Mouse (Mus musculus): ENCODE data around the gene Coasy.
"Not testable (repeated sequence)": the region's sequence is repeated elsewhere in the genome, so short reads cannot be mapped to it uniquely, and the experiment has no call there.

Coasy gene

GRCm38 (mm10) chr11:101087682-101088055 is 5.3 kb downstream of the Coasy start:
- no peak for DNase-seq (ENCODE audit: low spot score in 2 of 2)

DNA sequence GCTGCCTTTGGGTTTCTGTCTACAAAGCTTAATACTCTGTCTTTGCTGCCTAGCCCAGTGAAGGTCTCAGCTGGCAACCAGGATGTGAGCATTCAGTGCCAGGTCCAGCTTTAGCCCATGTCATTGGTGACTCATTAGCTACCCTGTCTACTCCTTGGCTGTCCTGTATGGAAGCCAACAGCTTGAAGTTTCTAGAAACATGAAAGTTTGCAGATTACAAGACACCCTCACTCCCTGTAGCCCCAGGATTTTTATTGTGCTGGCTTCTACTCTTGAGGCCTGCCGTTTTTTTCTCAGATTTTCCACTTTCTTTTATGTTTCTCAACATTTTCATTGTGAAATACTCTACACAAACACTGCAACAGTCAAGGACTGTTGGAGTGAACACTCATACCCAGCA is 7.6 kb downstream of the Coasy start:
- DNase-seq (ENCODE audit: low spot score in 2 of 2): no peak

- DNase-seq (ENCODE audit: low spot score in 2 of 2): no peak
These were observed 12.6 kb downstream of the Coasy start for GRCm38 (mm10) chr11:101094930-101095313.

DNA sequence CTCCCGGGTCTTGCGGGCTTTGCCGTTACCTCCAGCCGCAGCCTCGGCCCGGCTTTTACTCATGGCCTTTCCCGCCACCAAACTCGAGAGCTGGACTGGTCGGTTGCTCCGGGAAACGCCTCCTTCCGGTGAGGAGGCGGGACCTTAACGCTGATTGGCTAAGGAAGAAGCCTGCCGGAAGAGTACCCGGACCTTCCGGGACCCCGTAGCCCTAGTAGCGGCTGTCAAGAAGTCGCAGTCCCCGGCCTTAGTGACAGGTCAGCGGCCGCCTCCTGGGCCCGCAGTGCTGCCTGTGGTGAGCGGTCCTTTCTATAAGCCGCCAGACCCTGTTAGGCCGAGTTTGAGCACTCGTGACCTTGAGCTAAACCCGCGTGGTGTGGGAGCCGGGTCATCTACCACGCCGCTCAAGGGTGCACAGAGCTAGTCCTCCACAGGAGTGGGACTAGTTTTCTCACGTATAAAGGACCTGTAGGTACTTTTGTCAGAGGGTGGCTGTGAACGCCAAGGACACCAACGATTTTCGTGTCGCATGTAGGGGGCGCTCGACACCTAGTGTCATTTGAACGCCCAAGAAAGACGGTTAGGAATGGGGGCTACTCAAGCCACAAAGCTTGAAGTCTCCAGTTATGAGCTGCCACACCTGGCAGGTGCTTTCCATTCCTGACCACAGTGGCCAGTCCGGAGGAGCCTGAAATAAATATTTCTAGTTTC is 13.1 kb downstream of the Coasy start, which contains the start of gene Psmc3ip:
Gene Psmc3ip, minus strand, starts transcription at position 123 of the 711 bp plus-strand sequence.
- peak; percentile 93 to 97 for DNase-seq (ENCODE audit: low spot score in 2 of 2)

GRCm38 (mm10) chr11:101098231-101098630 is 15.9 kb downstream of the Coasy start:
- no peak for DNase-seq (ENCODE audit: low spot score in 2 of 2)

DNA sequence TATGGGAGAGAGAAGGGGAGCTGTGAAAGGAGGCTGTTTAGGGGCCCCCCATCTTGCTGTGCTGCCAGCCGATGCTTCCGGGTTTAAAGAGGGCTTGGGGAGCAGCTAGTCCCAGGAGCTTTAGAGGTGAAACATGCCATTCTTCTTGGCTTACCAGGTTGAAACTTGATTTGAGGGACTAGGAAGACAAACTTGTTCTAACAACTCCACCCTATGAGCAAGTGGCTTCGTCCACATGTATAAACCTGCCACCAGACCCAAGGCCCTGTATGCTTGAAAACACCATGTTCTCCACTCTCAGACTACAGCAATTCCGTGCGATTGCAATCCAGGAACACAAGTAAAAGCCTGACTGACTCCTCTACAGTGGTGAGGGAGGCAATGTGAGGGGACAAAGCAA is 20.6 kb downstream of the Coasy start:
- no peak for DNase-seq (ENCODE audit: low spot score in 2 of 2)

GRCm38 (mm10) chr11:101109351-101109750 is 27.0 kb downstream of the Coasy start:
- DNase-seq (ENCODE audit: low spot score in 2 of 2): no peak

DNA sequence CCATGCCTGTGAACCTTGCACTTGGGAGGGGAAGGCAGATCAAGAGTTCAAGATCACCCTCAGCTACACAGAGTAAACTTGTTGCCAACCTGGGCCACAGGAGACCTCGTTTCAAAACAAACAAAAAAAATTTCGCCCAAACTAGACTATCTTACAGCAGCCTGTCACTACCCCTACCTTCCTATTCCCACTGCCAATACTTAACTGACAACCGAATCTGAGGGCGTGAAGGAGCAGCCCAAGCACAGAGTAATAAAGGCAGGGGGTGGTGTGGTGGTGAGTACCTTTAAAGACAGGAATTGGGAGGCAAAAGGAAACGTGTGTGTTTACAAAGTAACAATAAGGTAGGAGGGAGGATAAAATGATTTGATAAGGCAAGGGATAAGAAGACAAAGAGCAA is 28.3 kb downstream of the Coasy start:
- no peak for DNase-seq (ENCODE audit: low spot score in 2 of 2)

DNA sequence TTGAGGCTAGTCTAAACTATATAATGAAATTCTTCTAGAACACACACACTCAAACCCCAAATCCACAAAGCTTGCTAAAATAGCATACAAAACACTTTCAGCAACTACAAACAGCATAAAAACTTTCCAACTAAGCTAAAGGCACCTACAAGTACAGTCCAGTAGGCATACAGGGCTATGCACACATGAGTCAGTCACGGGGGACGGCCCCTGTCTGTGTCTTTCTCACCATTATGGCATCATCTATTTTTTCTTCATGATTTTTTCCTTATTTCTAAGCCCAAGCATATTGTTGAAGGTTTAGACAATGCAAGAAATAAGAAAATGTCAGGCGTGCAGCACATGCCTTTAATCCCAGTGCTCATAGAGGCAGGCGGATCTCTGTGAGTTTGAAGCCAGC is 28.8 kb downstream of the Coasy start:
- no peak for DNase-seq (ENCODE audit: low spot score in 2 of 2)

DNA sequence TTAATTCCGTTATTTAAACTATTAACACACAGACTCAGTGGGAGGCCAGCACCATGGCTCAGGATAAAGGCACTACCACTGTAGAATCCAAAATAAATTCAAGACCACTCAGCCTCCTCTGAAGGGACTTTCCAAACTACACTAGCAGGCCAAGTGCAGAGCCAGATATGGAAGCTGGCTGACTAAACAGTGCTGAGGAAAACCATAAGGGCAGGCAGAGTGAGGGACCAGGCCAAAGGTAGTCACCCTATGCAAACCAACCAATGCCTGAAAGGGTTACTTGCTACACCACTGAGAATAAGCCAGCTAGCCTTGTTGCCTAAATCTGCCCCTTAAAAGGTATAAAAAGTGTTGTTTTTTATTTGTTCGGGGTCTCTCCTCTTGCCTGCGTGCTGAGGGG is 29.8 kb downstream of the Coasy start:
- no peak for DNase-seq (ENCODE audit: low spot score in 2 of 2)

DNA sequence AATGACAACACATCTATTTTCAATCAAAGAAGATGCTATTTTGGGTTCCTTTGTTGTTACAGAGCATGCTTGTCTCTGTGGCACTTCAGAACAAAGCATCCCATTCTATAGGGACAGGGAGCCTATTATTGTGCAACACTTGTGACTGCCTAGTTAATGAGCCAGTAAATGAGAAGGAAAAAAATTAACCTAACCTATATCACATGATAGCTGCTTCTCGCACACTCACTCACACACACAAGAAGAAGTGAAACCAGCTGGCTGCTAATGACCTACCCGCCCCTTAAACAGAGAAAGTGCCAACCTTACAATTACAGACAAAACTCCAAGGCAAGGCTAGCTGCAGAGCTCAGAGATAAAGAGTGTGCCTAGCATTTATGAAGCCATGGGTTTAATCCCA is 33.2 kb downstream of the Coasy start:
- peak in 1 of 2 experiments; percentile 30 for DNase-seq (ENCODE audit: low spot score in 2 of 2)

- DNase-seq (ENCODE audit: low spot score in 2 of 2): no peak
These were observed 35.7 kb downstream of the Coasy start for GRCm38 (mm10) chr11:101118105-101118504.

GRCm38 (mm10) chr11:101119131-101119760 is 36.9 kb downstream of the Coasy start:
- peak; percentile 51 to 54 for DNase-seq (ENCODE audit: low spot score in 2 of 2)

- peak; percentile 98 to 99 for DNase-seq (ENCODE audit: low spot score in 2 of 2)
These were observed 37.6 kb downstream of the Coasy start, which contains the start of the genes Retreg3 and Tubg1 for GRCm38 (mm10) chr11:101119761-101120544. TSS of gene Retreg3 (minus strand) at chr11:101119893. TSS of gene Tubg1 (plus strand) at chr11:101119938.

DNA sequence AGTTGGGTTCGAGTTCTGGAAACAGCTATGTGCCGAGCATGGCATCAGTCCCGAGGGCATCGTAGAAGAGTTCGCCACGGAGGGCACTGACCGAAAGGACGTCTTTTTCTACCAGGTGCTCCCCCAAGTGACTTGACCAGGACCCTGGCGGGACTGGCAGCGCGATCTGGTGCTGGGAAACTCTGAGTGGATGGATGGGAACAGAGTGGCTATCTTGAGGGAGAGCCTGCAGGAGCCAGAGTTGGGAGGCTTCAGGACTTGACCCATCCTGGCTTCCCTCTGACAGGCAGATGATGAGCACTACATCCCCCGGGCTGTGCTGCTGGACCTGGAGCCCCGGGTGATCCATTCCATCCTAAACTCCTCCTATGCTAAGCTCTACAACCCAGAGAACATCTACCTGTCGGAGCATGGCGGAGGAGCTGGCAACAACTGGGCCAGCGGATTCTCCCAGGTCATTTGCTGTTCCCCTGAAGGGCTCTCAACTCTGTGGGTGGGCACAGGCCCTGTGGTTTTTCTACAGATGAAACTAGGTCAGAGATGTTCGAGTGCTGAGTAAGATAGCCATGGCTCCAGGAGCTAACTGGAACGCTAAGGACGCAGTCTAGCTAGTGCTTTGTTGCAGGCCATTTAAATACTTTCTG is 38.3 kb downstream of the Coasy start:
- DNase-seq (ENCODE audit: low spot score in 2 of 2): peak in 1 of 2 experiments; percentile 41

- DNase-seq (ENCODE audit: low spot score in 2 of 2): not testable (repeated sequence)
These were observed 42.1 kb downstream of the Coasy start for GRCm38 (mm10) chr11:101124494-101124893.

DNA sequence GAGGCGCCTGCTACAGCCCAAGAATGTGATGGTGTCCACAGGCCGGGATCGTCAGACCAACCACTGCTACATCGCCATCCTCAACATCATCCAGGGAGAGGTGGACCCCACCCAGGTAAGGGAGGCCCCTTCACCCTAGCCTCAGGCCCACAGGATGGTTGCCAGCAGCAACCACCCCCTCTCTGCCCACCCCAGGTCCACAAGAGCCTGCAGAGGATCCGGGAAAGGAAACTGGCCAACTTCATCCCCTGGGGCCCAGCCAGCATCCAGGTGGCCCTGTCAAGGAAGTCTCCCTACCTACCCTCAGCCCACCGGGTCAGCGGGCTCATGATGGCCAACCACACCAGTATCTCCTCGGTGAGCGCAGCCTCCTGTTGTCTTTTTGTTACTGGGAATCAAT is 42.6 kb downstream of the Coasy start:
- DNase-seq (ENCODE audit: low spot score in 2 of 2): not testable (repeated sequence)

DNA sequence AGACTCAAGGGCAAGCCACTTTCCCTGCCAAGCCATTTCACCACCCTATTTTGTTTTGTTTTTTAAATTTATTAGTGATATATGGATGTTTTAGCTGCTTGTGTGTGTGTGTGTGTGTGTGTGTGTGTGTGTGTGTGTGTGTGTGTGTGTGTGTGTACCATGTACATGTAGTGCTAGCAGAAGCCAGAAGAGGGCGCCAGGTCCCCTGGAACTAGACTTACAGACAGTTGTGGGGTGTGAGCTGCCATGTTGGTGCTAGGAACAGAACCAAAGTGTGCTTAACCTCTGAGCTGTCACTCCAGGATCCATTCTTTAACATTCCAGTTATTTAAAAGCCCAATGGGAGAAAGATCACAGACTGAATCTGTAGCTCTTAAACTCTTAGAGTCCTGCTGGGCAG is 44.7 kb downstream of the Coasy start:
- DNase-seq (ENCODE audit: low spot score in 2 of 2): peak in 1 of 2 experiments; percentile 53

DNA sequence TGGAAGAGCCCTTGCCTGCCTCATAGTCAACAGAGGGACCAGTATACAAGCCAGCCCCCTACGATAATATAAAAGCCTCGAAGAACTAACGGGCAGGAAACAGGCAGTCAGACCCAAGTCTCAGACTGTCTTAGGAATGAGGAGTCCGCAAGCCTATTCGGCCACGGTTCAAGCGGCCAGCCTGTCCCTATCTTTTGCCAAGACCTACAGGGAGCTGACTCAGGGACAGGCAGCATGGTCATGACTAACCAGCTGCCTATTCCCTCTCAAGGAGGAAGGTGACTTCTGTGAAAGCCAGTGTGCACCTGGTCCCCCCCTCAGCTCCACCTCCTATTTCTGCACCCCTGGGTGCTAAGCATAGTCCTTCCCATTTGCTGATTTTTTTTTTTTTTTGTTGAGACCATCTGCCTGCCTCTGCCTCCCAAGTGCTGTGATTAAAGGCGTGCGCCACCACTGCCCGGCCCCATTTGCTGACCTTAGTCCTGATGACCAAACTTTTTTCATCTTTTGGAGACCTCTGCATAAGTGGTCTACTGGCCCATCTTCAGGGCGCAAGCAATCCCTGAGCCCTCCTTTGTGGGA is 46.7 kb downstream of the Coasy start:
- DNase-seq (ENCODE audit: low spot score in 2 of 2): no peak

GRCm38 (mm10) chr11:101130056-101130756 is 47.8 kb downstream of the Coasy start:
- DNase-seq (ENCODE audit: low spot score in 2 of 2): peak in 1 of 2 experiments; percentile 24

GRCm38 (mm10) chr11:101131187-101131586 is 48.8 kb downstream of the Coasy start:
- no peak for DNase-seq (ENCODE audit: low spot score in 2 of 2)

All from spleen, postnatal 10 days (tissue).